Mouse (Mus musculus) mouse embryonic stem cell (cell line): ENCODE data around the gene Vmn1r103.
"Not testable (repeated sequence)": the region's sequence is repeated elsewhere in the genome, so short reads cannot be mapped to it uniquely, and the experiment has no call there.

Source experiments
- in situ Hi-C, 2 experiments: fragments of 300-500 bp; cut with MboI; formaldehyde crosslinking; loops; 1 replicate in 1 of 2; 3 replicates in 1 of 2; pipeline ENCODE4 v1.14.3; 2019 to 2020; ENCODE audit warnings: low sequenced_read_pairs in 2 of 2, low pct_unique_long_range_greater_than_20kb in 1 of 2, mixed read lengths in 1 of 2; ENCODE audit not compliant: unreplicated experiment in 1 of 2

Vmn1r103 gene

DNA sequence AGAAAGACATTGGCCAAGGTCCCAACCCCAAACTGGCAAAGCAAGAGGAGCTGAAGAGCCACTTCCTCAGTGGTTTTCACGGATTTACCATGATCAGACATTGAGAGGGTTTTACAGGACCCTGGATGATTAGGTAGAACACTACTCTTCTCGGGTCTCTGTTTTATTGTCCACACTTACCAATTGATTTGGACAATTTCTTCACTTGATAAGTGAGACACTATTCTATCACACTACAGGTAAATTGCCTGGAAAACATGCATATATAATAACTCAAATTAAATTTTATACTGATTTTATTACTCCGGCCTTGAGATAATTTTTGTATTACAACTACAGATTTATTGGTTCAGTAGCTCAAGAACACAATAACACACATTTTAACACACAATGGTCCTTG lies at the start of gene Vmn1r103:
Gene Vmn1r103, minus strand, starts transcription at position 101 of the 400 bp plus-strand sequence.
- in situ Hi-C loops, result not testable (repeated sequence)

DNA sequence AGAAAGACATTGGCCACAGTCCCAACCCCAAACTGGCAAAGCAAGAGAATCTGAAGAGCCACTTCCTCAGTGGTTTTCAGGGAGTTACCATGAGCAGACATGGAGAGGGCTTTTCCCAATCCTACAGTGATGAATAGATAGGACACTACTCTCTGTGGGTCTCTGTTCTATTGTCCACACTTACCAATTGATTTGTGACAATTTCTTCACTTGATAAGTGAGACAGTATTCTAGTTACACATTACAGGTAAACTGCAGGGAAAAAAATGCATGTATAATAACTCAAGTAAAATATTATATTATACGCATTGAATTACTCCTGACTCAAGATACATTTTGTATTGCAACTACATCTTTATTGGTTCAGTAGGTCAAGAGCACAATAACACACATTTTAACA lies 35.3 kb upstream of the Vmn1r103 start, which contains the start of gene Gm5726:
Gene Gm5726, minus strand, starts transcription at position 101 of the 400 bp plus-strand sequence.
- in situ Hi-C loops, result not testable (repeated sequence)

DNA sequence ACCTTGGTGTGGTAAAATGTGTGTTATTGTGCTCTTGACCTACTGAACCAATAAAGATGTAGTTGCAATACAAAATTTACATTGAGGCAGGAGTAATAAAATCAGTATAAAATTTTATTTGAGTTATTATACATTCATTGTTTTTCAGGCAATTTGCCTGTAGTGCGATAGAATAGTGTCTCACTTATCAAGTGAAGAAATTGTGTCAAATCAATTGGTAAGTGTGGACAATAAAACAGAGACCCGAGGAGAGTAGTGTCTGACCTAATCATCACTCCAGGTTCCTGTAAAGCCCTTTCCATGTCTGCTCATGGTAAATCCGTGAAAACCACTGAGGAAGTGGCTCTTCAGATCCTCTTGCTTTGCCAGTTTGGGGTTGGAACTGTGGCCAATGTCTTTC lies 23.2 kb upstream of the Vmn1r103 start, which contains the start of gene Vmn1r104:
Gene Vmn1r104, plus strand, starts transcription at position 301 of the 400 bp plus-strand sequence.
- in situ Hi-C loops, result not testable (repeated sequence)

DNA sequence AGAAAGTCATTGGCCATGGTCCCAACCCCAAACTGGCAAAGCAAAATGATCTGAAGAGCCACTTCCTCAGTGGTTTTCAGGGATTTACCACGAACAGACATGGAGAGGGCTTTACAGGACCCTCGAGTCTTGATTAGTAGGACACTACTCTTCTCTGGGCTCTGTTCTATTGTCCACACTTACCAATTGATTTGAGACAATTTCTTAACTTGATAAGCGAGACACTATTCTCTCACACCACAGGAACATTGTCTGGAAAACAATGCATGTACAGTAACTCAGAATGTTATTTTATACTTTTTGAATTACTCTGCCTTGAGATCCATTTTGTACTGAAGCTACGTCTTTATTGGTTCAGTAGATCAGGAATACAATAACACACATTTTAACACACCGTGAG lies 35.5 kb downstream of the Vmn1r103 start, which contains the start of gene Gm10670:
Gene Gm10670, minus strand, starts transcription at position 101 of the 400 bp plus-strand sequence.
- in situ Hi-C loops, result not testable (repeated sequence)
